Mouse (Mus musculus) cerebellum, adult 11-12 months (tissue): Measurements from ENCODE around the gene Nfkbid.
"Not testable (repeated sequence)": the region's sequence is repeated elsewhere in the genome, so short reads cannot be mapped to it uniquely, and the experiment has no call there.

Source experiments
- DNase-seq: peaks from one replicate; pipeline ENCODE4 v3.0.0; 2022

Gene Nfkbid

GRCm38 (mm10) chr7:30472411-30472810, 50.9 kb downstream of the Nfkbid start:
- DNase-seq: no peak

- no peak for DNase-seq
Measured at GRCm38 (mm10) chr7:30474999-30475398, 53.5 kb downstream of the Nfkbid start.

GRCm38 (mm10) chr7:30476136-30476535, 54.6 kb downstream of the Nfkbid start:
- DNase-seq: not testable (repeated sequence)

- DNase-seq: peak; percentile 31
Measured at GRCm38 (mm10) chr7:30477415-30478381, 56.2 kb downstream of the Nfkbid start.
